Mouse (Mus musculus) ES-E14 (cell line): ENCODE data around the gene Abca15. TPM values are rescaled to one million over a fixed set of nuclear protein-coding genes. Genes with fewer than 3 reads are reported as not detected.
"Not testable (repeated sequence)": the region's sequence is repeated elsewhere in the genome, so short reads cannot be mapped to it uniquely, and the experiment has no call there.

ENCODE experiments used
- DNase-seq: peaks from one replicate; pipeline ENCODE4 v3.0.0-alpha.2; 2013; ENCODE audit warnings: low read depth, low spot score
- H3K27ac ChIP-seq: 2 replicates; pipeline ENCODE4 v1.5.1; 2012; ENCODE audit warnings: low read depth, mild to moderate bottlenecking, low read length, moderate library complexity, mixed read lengths; ENCODE audit not compliant: poor library complexity, insufficient read depth, severe bottlenecking
- H3K36me3 ChIP-seq: 2 replicates; pipeline ENCODE4 v1.6.1; 2012; ENCODE audit warnings: mild to moderate bottlenecking, low read length, moderate library complexity, mixed read lengths; ENCODE audit not compliant: control insufficient read depth, poor library complexity, insufficient read depth, severe bottlenecking
- H3K4me1 ChIP-seq, 2 experiments: fragments of 150-350 bp in 1 of 2; sonication (generic) in 1 of 2; 2 replicates each; pipeline ENCODE4 v1.6.1; 2012; ENCODE audit warnings: low read length in 2 of 2, mild to moderate bottlenecking in 1 of 2, mixed read lengths in 1 of 2; ENCODE audit not compliant: control insufficient read depth in 2 of 2, insufficient read depth in 2 of 2, poor library complexity in 1 of 2
- H3K4me3 ChIP-seq, 2 experiments: fragments of 150-350 bp in 1 of 2; sonication (generic) in 1 of 2; 2 replicates each; pipeline ENCODE4 v1.5.1; 2012; ENCODE audit warnings: low read length in 2 of 2, low read depth in 1 of 2, mild to moderate bottlenecking in 1 of 2, mixed read lengths in 1 of 2; ENCODE audit not compliant: insufficient read depth in 1 of 2, poor library complexity in 1 of 2, severe bottlenecking in 1 of 2
- H3K9ac ChIP-seq: 2 replicates; pipeline ENCODE4 v1.6.1; 2012; ENCODE audit warnings: low read depth, mild to moderate bottlenecking, low read length, mixed read lengths; ENCODE audit not compliant: poor library complexity, insufficient read depth, severe bottlenecking
- H3K9me3 ChIP-seq: fragments of 150-350 bp; sonication (generic); 2 replicates; pipeline ENCODE4 v1.6.1; 2012; ENCODE audit warnings: low read depth, mild to moderate bottlenecking, low read length; ENCODE audit not compliant: control insufficient read depth, insufficient read depth
- CHD2 ChIP-seq: IDR thresholded peaks from 2 replicates; pipeline ENCODE4 v1.6.1; 2014; ENCODE audit warnings: mild to moderate bottlenecking, low read depth, low read length, inconsistent platforms
- HCFC1 ChIP-seq: IDR thresholded peaks from 2 replicates; pipeline ENCODE4 v1.6.1; 2012; ENCODE audit warnings: low read length, inconsistent platforms, borderline replicate concordance; ENCODE audit not compliant: insufficient read depth
- MAFK ChIP-seq: IDR thresholded peaks from 2 replicates; pipeline ENCODE4 v1.6.1; 2014; ENCODE audit warnings: mild to moderate bottlenecking, low read depth, low read length, inconsistent platforms; ENCODE audit not compliant: insufficient read depth
- ZC3H11A ChIP-seq: IDR thresholded peaks from 2 replicates; pipeline ENCODE4 v1.6.1; 2012; ENCODE audit warnings: low read depth, mild to moderate bottlenecking, inconsistent platforms, low read length, borderline replicate concordance
- ZNF384 ChIP-seq: IDR thresholded peaks from 2 replicates; pipeline ENCODE4 v1.6.1; 2012; ENCODE audit warnings: low read depth, low read length, inconsistent platforms
- in situ Hi-C, 2 experiments: fragments of 600-800 bp; cut with MboI; formaldehyde crosslinking; loops; one replicate each; pipeline ENCODE4 v1.15.1; 2025; ENCODE audit warnings: low sequenced_read_pairs in 2 of 2, inconsistent platforms in 1 of 2; ENCODE audit not compliant: unreplicated experiment in 2 of 2
- total RNA-seq: library from RNA; depleted of rRNA; stranded (reverse); fragments of 300-350 nt; gene quantifications from 2 replicates; pipeline ENCODE4 v1.2.3, GENCODE M21; 2012; rRNA removed

Gene Abca15
- total RNA-seq, result not detected in 2 replicates

GRCm38 (mm10) chr7:120328087-120328793 lies at the start of gene Abca15:
Abca15 (plus strand) TSS chr7:120328670.
- Histone ChIP-seq H3K4me3 (peak within 1 kb of the TSS; percentile 3 to 23; a peak in 2 of 4 replicates), H3K9me3 (no peaks in the 10 kb centered on the region), H3K36me3 (no peaks in the 10 kb centered on the region), H3K9ac (no peak within 1 kb of the TSS), H3K4me1 (peaks cover 2 to 7% of the 10 kb centered on the region in 2 experiments; a peak in 2 of 4 replicates), H3K27ac (no peak within 1 kb of the TSS)
- no peak for DNase-seq
- in situ Hi-C loops, result loop anchor here in 1 of 2 experiments (10.0 kb wide), 1 partner anchor 83 kb away; no protein-coding TSS in a partner anchor
- TF ChIP-seq HCFC1 (no peak), MAFK (no peak), CHD2 (no peak), ZC3H11A (no peak), ZNF384 (no peak)

DNA sequence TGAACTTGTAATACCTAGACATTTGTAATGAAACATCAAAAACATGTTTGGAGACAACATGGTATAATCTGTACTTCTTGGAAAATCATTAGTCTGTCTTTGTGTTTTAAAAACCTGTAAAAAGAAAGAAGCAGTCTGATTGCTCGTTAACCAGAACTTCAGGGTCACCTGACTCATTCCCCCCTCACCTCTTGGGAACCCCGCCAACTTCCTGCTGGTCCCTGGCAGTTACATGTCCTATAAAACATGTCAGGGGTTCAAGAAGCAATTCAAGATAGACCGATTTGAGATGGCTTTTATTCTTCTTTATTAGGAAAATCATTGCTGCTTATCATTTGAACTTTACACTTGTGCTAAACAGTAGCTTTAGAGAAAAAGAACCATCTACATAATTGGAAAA lies 43.2 kb upstream of the Abca15 start:
- no peaks in the 10 kb centered on the region for H3K9me3 ChIP-seq
- no peaks in the 10 kb centered on the region for H3K36me3 ChIP-seq
- H3K9ac ChIP-seq, result no peak overlapping the region
- no peak overlapping the region for H3K27ac ChIP-seq
- in situ Hi-C loops, result no loop called here
- H3K4me1 ChIP-seq, result no peaks in the 10 kb centered on the region
- TF ChIP-seq HCFC1 (no peak), ZNF384 (no peak), MAFK (no peak), ZC3H11A (no peak), CHD2 (no peak)
- DNase-seq, result no peak
- no peak overlapping the region for H3K4me3 ChIP-seq

DNA sequence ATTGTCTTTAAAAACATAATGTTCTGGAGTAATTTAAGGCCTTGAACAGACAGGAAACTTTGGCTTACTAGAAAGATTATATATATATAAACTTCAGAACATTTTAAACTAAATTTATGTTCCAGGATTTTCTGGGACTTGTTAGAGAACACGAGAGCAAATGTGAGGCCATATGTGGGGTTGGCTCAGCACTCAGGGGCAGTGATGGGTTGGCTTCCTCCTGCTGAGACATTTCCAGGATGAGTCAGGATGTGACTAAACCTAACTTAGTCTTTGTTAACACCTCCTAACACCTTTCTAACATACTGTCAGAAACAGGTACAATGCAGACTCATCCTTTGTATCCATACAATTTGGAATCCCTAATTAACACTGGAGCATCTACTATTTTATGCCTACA lies 12.4 kb upstream of the Abca15 start:
- Histone ChIP-seq H3K9me3 (no peaks in the 10 kb centered on the region), H3K36me3 (no peaks in the 10 kb centered on the region), H3K27ac (no peak overlapping the region), H3K4me1 (no peaks in the 10 kb centered on the region), H3K9ac (no peak overlapping the region), H3K4me3 (no peak overlapping the region)
- no peak for TF ChIP-seq HCFC1
- TF ChIP-seq ZC3H11A, result no peak
- no peak for TF ChIP-seq CHD2
- no peak for TF ChIP-seq ZNF384
- no peak for TF ChIP-seq MAFK
- DNase-seq, result no peak
- in situ Hi-C loops, result no loop called here

GRCm38 (mm10) chr7:120322963-120323362 lies 5.5 kb upstream of the Abca15 start:
- Histone ChIP-seq H3K4me3 (no peak overlapping the region), H3K9ac (no peak overlapping the region), H3K36me3 (no peaks in the 10 kb centered on the region), H3K9me3 (no peaks in the 10 kb centered on the region), H3K4me1 (peaks cover 2 to 7% of the 10 kb centered on the region in 2 experiments; a peak in 2 of 4 replicates), H3K27ac (no peak overlapping the region)
- DNase-seq, result no peak
- no peak for TF ChIP-seq CHD2
- no peak for TF ChIP-seq HCFC1
- no peak for TF ChIP-seq ZNF384
- no peak for TF ChIP-seq ZC3H11A
- in situ Hi-C loops, result loop anchor here in 1 of 2 experiments (10.0 kb wide), 1 partner anchor 78 kb away; no protein-coding TSS in a partner anchor

- H3K36me3 ChIP-seq, DNase-seq, H3K9me3 ChIP-seq, H3K4me3 ChIP-seq, H3K9ac ChIP-seq, H3K27ac ChIP-seq, H3K4me1 ChIP-seq: not testable (repeated sequence)
- in situ Hi-C loops, result loop anchor here in 1 of 2 experiments (10.0 kb wide), 1 partner anchor 81 kb away; no protein-coding TSS in a partner anchor
Measured at GRCm38 (mm10) chr7:120325911-120326310, 2.6 kb upstream of the Abca15 start.
